Mouse (Mus musculus) adrenal gland (tissue): Measurements from ENCODE around the gene Enc1.

ENCODE experiments used
- intact Hi-C: fragments of 180-260 bp; cut with DNase I; formaldehyde crosslinking; loops from one replicate; pipeline ENCODE4 v1.15.1; 2025

Enc1 gene

DNA sequence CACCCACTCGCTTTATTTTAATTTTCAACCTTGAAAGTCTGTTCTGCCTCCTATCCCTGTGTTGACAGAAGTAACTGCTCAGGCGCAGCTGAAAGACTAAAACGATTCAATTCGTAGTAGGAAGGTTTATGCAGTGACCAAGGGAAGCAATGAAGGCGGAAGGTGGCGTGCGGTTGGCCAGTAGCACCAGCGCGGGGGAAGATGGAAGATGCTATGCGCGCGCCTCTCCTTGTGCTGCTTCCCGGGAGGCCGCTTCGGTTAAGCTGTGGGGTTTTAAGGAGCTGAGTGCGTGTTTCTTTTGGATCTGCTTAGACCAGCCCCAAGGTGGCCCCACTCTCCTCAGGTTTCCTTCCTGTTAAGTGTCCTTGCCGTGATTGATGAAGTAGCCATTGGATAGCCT, 15.8 kb upstream of the Enc1 start:
- intact Hi-C loops = no loop called here

DNA sequence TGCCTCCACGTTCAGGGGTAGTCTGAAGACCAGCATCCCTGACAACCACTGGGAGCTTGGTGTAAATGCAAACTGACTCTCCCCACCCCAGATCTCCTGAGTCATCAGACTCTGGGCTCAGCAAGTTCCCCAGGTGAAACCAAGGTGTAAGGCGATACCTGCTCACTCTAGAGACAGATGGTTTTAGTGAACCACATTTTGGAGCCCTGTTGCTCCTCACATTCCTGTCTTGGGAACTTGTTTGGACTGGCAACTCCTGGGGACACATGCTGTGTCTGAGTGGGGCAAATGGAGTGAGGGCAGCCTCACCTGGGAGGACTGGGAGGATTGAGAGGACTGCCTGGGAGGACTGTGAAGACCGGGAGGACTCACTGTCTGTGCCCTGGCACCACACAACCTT, 13.1 kb upstream of the Enc1 start:
- intact Hi-C loops = no loop called here

DNA sequence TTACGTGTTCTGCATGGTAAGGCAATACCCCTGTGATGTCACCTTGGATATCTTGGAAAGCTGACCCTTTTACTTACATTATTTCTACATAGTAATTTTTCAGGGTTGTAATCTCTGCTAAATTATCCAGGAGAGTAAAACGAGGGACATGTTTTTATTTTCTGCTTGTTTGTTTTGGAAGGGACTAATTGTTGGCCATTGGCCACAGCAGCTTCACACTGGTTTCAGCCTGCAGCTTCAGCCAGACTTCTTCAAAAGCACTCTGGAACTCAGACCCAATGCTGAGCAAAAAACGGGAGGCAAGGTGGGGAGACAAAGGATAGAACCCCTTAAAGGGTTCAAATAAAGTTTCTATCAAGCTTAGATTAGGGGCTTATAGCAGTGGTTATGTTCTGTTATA, 10.8 kb upstream of the Enc1 start:
- intact Hi-C loops = loop anchor here (5.0 kb wide), 1 partner anchor 797 kb away; no protein-coding TSS in a partner anchor

DNA sequence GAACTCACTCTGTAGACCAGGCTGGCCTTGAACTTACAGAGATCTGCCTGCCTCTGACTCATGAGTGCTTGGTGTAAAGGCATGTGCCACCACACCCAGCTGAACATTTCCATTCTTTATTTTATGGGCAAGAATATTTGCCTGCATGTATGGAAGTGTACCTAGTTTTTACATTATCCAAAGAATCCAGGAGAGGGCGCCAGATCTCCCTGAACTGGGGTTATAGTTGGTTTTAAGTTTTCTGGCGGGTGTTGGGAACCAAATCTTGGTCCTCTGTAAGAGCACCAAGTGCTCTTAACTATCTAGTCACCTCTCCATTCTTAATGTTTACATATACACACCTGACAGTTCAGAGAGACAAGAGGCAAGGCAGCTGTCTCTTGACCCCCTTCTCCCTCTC, 7.8 kb upstream of the Enc1 start:
- intact Hi-C loops = loop anchor here (5.0 kb wide), 1 partner anchor 794 kb away; no protein-coding TSS in a partner anchor

DNA sequence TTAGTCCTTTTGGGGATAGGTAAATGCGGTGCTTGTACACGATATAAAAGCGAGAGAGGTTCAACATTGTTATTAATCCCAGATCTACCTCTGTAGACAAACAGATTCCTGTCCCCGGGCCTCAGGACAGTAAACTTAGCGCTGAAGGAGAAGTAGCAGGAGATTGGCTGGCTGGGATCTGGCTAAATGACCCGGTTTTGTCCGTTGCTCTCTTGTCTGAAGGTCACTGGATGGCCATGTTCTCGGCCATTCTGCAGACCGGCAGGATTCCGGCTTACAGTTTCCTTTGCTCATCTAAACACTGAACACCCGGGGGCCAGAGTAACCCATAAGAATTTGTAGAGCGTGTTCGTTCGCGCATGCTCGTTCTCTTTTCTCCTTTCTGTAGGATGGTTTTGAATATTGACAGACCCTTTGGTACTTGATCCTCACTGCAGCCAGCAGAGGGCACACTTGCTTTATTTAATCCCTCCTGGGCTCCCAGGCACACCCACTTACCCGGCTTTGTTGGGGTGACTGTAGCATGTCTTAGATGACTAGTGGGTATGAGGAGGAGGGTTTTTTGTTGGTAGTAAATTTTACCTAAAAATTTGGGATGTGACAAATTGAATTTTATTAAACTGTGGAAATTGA, 6.0 kb upstream of the Enc1 start:
- intact Hi-C loops = loop anchor here (1.0 to 5.0 kb wide), 3 partner anchors 372 to 792 kb away; no protein-coding TSS in a partner anchor

DNA sequence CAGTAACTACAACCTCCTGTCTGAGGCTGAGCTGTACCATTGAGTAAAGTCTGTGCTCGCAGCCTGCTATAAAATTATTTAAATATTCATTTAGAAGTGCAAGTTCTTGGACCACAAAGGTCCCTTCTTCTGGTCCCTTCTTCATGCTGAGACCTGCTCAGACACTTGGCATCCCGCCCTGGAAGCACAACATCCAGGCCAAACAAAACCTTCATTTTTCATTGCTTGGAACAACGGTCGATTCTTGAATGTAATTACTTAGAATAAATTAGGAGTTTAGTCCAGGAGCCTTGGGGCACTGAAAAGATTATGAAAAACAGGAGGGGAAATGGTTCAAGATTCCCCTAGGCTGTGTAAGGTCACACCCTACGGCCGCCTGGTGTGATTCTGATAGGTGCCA, 5.0 kb upstream of the Enc1 start:
- intact Hi-C loops = loop anchor here (1.0 to 5.0 kb wide), 2 partner anchors 371 to 702 kb away; no protein-coding TSS in a partner anchor

DNA sequence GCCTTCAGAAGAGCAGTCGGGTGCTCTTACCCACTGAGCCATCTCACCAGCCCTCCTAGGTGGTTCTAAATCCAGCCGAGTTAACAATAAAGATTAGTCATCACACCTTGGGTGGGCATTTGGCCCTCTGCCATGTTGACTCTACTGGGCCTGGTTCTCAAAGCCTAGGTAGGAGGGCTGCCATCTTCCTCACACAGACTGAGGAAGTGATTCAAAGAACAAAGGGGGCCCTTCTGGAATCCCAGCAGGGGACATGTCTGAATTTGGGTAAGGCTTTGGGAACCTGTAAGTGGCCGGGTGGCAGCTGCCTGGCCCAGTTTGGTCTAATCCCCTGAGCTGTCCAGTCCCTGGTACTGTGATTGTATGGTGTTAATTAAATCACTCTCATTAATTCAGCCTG, 3.2 kb upstream of the Enc1 start:
- intact Hi-C loops = loop anchor here (5.0 kb wide), 1 partner anchor 370 kb away; no protein-coding TSS in a partner anchor

GRCm38 (mm10) chr13:97238181-97238981, 2.5 kb upstream of the Enc1 start:
- intact Hi-C loops = loop anchor here (5.0 kb wide), 1 partner anchor 369 kb away; no protein-coding TSS in a partner anchor

GRCm38 (mm10) chr13:97239343-97240180, 1.3 kb upstream of the Enc1 start:
- intact Hi-C loops = loop anchor here (5.0 kb wide), 2 partner anchors 198 to 368 kb away; no protein-coding TSS in a partner anchor

- intact Hi-C loops = loop anchor here (5.0 kb wide), 1 partner anchor 197 kb away; no protein-coding TSS in a partner anchor
Measured at GRCm38 (mm10) chr13:97240279-97240964, 483 bp upstream of the Enc1 start.

- intact Hi-C loops = loop anchor here (5.0 kb wide), 1 partner anchor 195 kb away; no protein-coding TSS in a partner anchor
Measured at GRCm38 (mm10) chr13:97241787-97242280, 929 bp downstream of the Enc1 start.

DNA sequence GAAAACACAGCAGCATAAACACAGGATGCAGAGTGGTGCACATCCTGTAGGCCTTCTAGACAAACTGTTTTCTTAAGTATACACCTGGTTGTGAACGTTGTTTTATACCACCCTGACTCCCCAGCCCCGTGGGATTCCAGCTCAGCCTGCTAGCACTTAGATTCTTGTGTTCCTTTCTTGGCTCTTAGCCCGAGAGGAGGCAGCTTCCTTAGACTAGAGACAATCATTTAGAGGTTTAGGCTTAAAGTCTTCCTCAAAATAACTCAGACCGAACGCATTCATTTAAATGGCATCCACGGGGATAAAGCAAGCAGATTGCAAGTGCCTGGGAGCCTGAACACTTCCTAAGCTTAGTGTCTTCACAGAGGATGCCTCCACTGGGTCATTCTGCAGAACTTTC, 1.8 kb downstream of the Enc1 start:
- intact Hi-C loops = loop anchor here (5.0 kb wide), 1 partner anchor 195 kb away; no protein-coding TSS in a partner anchor

DNA sequence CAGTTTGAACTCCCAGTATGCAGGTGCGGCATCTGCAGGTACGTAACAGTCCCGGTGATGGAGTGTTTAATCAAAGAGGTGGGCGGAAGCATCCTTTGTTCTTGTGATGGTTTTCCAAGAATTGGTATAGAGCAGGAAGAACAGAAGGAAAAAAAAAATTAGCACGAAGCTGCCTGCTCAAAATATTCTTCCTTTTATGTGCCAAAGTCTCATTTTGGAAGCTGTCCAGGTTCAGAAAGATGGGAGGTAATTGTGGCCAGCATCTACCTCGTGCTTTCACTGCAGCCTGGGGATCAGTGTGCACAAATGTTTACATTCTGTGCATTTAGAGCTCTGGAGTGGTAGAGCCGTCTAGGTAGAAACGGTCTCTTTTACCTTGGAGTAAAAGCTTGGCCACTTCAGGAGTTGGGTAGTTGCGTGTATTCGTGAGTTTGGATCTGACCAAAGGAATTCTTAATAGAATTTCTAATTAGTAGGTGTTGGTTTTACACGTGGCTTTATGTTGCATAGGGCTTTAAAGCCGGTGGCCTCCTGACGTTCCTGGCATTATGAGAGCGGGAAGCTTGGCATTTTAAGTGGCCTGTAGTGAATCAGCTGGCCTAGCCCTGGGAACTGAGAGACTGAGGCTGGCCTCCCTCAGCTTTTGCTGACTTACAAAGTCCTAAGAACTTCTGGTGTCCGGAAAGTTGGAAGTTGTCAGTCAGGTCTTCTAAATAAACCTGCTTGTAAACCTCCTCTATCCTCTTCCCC, 3.2 kb downstream of the Enc1 start:
- intact Hi-C loops = loop anchor here (5.0 kb wide), 1 partner anchor 193 kb away; no protein-coding TSS in a partner anchor

DNA sequence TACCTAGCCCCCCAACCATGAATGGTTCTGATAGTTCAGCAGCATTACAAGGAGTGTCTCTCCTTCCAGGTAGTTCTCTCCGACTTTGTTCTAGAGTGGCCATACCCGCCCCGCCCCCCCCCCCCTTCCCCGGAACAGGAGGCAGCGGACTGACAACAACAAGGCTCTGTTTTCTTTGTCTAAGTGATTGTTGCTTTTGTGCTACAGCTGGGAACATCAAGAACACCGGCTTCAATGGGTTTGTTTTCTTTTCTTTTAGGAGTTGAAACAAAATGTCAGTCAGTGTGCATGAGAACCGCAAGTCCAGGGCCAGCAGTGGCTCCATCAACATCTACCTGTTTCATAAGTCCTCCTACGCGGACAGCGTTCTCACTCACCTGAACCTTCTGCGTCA, 3.8 kb downstream of the Enc1 start:
- intact Hi-C loops = loop anchor here (5.0 kb wide), 1 partner anchor 193 kb away; no protein-coding TSS in a partner anchor

DNA sequence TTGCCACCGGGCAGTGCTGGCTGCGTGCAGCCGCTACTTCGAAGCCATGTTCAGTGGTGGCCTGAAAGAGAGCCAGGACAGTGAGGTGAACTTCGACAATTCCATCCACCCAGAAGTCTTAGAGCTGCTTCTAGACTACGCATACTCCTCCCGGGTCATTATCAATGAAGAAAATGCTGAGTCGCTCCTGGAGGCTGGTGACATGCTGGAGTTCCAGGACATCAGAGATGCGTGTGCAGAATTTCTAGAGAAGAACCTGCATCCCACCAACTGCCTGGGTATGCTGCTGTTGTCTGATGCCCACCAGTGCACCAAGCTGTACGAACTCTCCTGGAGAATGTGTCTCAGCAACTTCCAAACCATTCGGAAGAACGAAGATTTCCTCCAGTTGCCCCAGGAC, 4.3 kb downstream of the Enc1 start:
- intact Hi-C loops = no loop called here

GRCm38 (mm10) chr13:97246217-97246616, 5.3 kb downstream of the Enc1 start:
- intact Hi-C loops = no loop called here

- intact Hi-C loops = no loop called here
Measured at GRCm38 (mm10) chr13:97247754-97248153, 6.8 kb downstream of the Enc1 start.

DNA sequence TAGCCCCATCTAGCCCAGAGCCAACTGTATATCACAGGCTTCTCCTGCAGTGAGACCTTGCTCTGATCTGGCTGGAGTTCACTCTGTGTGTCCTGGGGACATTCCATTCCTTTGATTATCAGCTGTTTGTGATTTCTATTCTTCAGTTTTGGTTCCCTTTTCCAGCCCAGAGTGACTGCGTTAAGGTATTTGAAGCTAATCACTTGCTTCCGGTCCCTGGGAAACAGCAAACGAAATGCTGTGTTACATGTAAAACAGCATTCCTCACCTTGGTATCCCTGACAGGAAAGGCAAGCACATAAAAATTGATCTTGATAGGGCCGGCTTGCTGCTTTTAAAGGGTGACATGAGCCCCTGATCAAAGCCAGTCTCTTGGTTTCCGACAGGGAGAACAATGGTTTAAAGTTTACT, 8.2 kb downstream of the Enc1 start:
- intact Hi-C loops = no loop called here

GRCm38 (mm10) chr13:97249507-97250078, 8.7 kb downstream of the Enc1 start:
- intact Hi-C loops = no loop called here
